Mouse (Mus musculus) heart, adult 2 months (tissue): ENCODE measurements at regions not wholly inside any gene's neighbourhood (a gene's known extent, or its start where the extent isn't known, plus 50 kb on each side); places are given as distances from the start of the nearest gene placed in this dataset.

ENCODE experiments used
- DNase-seq, 2 experiments: peaks; one replicate each; pipeline ENCODE4 v3.0.0; 2021
- H3K27ac ChIP-seq: fragments of 200-600 bp; 2 replicates; pipeline ENCODE4 v1.8.1; 2022
- H3K27me3 ChIP-seq: fragments of 200-500 bp; 2 replicates; pipeline ENCODE4 v1.6.1; 2012; ENCODE audit warnings: mild to moderate bottlenecking, low read length, inconsistent platforms, mixed read lengths; ENCODE audit not compliant: control insufficient read depth, insufficient read depth
- H3K36me3 ChIP-seq: fragments of 200-500 bp; 2 replicates; pipeline ENCODE4 v1.6.1; 2012; ENCODE audit warnings: low read length, inconsistent platforms; ENCODE audit not compliant: control insufficient read depth, insufficient read depth
- H3K4me1 ChIP-seq: fragments of 200-500 bp; 2 replicates; pipeline ENCODE4 v1.6.1; 2011; ENCODE audit warnings: low read length; ENCODE audit not compliant: control insufficient read depth, insufficient read depth
- H3K4me3 ChIP-seq: fragments of 200-600 bp; 2 replicates; pipeline ENCODE4 v1.8.1; 2022
- H3K79me2 ChIP-seq: fragments of 200-500 bp; replicated peaks from 2 replicates; pipeline ENCODE4 v1.6.1; 2012; ENCODE audit warnings: mild to moderate bottlenecking, inconsistent platforms, low read length, moderate library complexity, mixed read lengths; ENCODE audit not compliant: control insufficient read depth, insufficient read depth
- H3K9ac ChIP-seq: fragments of 200-500 bp; 2 replicates; pipeline ENCODE4 v1.6.1; 2012; ENCODE audit warnings: low read depth, mild to moderate bottlenecking, control low read depth, inconsistent platforms, low read length, mixed read lengths
- CTCF ChIP-seq: fragments of 200-600 bp; IDR thresholded peaks from 2 replicates; pipeline ENCODE4 v1.8.1; 2022; ENCODE audit warnings: antibody characterized with exemption, mild to moderate bottlenecking, moderate library complexity
- EP300 ChIP-seq: fragments of 200-500 bp; IDR thresholded peaks from 2 replicates; pipeline ENCODE4 v1.6.1; 2011; ENCODE audit warnings: low read depth, low read length, control low read depth; ENCODE audit not compliant: insufficient read depth
- POLR2A ChIP-seq: fragments of 200-500 bp; IDR thresholded peaks from 2 replicates; pipeline ENCODE4 v1.6.1; 2011; ENCODE audit warnings: mild to moderate bottlenecking, low read depth, low read length, control low read depth; ENCODE audit not compliant: insufficient read depth
- WGBS: fragments of 180-500 bp; shearing (Covaris S2); methylation state at CpG from one replicate; pipeline ENCODE4 v1.1.7; 2018; 5-methylcytosine and 5-hydroxymethylcytosine counted together
- intact Hi-C: fragments of 180-260 bp; cut with DNase I; formaldehyde crosslinking; loops from one replicate; pipeline ENCODE4 v1.15.1; 2025

- intact Hi-C loops, result no loop called here
- no peaks in the 10 kb centered on the region for H3K4me1 ChIP-seq
- DNase-seq, result no peak
- H3K9ac ChIP-seq, result no peak overlapping the region
- TF ChIP-seq CTCF (no peak), POLR2A (no peak), EP300 (no peak)
- H3K27me3 ChIP-seq, result no peaks in the 10 kb centered on the region
- WGBS, result 31% methylated on average over 7 of the region's 7 CpGs
- no peaks in the 10 kb centered on the region for H3K79me2 ChIP-seq
- H3K27ac ChIP-seq, result no peak overlapping the region
- no peak overlapping the region for H3K4me3 ChIP-seq
- H3K36me3 ChIP-seq, result no peaks in the 10 kb centered on the region
These were observed 125.2 kb downstream of the 4930564D02Rik start for GRCm38 (mm10) chr3:105191830-105192229.

GRCm38 (mm10) chr3:105200735-105201134, 134.1 kb downstream of the 4930564D02Rik start:
- no peaks in the 10 kb centered on the region for H3K4me1 ChIP-seq
- no peaks in the 10 kb centered on the region for H3K27me3 ChIP-seq
- DNase-seq, result no peak
- H3K36me3 ChIP-seq, result no peaks in the 10 kb centered on the region
- no peak overlapping the region for H3K4me3 ChIP-seq
- intact Hi-C loops, result no loop called here
- WGBS, result 63% methylated on average over 3 of the region's 3 CpGs
- no peaks in the 10 kb centered on the region for H3K79me2 ChIP-seq
- no peak overlapping the region for H3K9ac ChIP-seq
- TF ChIP-seq POLR2A (no peak), EP300 (no peak)
- no peak overlapping the region for H3K27ac ChIP-seq

- Histone ChIP-seq H3K4me3 (no peak overlapping the region), H3K36me3 (no peaks in the 10 kb centered on the region), H3K4me1 (no peaks in the 10 kb centered on the region), H3K79me2 (no peaks in the 10 kb centered on the region), H3K27me3 (no peaks in the 10 kb centered on the region), H3K27ac (no peak overlapping the region), H3K9ac (no peak overlapping the region)
- no peak for DNase-seq
- no peak for TF ChIP-seq POLR2A
- TF ChIP-seq CTCF, result no peak
- no peak for TF ChIP-seq EP300
- intact Hi-C loops, result no loop called here
- 61% methylated on average over 5 of the region's 5 CpGs for WGBS
These were observed 142.5 kb downstream of the 4930564D02Rik start for GRCm38 (mm10) chr3:105209164-105209563.

GRCm38 (mm10) chr3:105211023-105211422, 144.4 kb downstream of the 4930564D02Rik start:
- Histone ChIP-seq H3K9ac (no peak overlapping the region), H3K36me3 (no peaks in the 10 kb centered on the region), H3K27me3 (no peaks in the 10 kb centered on the region), H3K4me1 (no peaks in the 10 kb centered on the region), H3K27ac (no peak overlapping the region), H3K4me3 (no peak overlapping the region), H3K79me2 (no peaks in the 10 kb centered on the region)
- TF ChIP-seq CTCF (no peak), EP300 (no peak), POLR2A (no peak)
- intact Hi-C loops, result no loop called here
- WGBS, result 71% methylated on average over 1 of the region's 1 CpGs
- no peak for DNase-seq

GRCm38 (mm10) chr3:105211726-105212125, 145.1 kb downstream of the 4930564D02Rik start:
- no peaks in the 10 kb centered on the region for H3K4me1 ChIP-seq
- no peak for TF ChIP-seq EP300
- TF ChIP-seq CTCF, result no peak
- TF ChIP-seq POLR2A, result no peak
- DNase-seq, result no peak
- H3K27ac ChIP-seq, result no peak overlapping the region
- intact Hi-C loops, result no loop called here
- no peak overlapping the region for H3K9ac ChIP-seq
- H3K4me3 ChIP-seq, result no peak overlapping the region
- H3K27me3 ChIP-seq, result no peaks in the 10 kb centered on the region
- no peaks in the 10 kb centered on the region for H3K36me3 ChIP-seq
- 55% methylated on average over 3 of the region's 3 CpGs for WGBS
- H3K79me2 ChIP-seq, result no peaks in the 10 kb centered on the region

GRCm38 (mm10) chr3:105214867-105215266, 148.2 kb downstream of the 4930564D02Rik start:
- no peaks in the 10 kb centered on the region for H3K79me2 ChIP-seq
- no peak overlapping the region for H3K27ac ChIP-seq
- no peaks in the 10 kb centered on the region for H3K36me3 ChIP-seq
- H3K9ac ChIP-seq, result no peak overlapping the region
- H3K4me3 ChIP-seq, result no peak overlapping the region
- TF ChIP-seq CTCF (no peak), EP300 (no peak), POLR2A (no peak)
- DNase-seq, result no peak
- 51% methylated on average over 4 of the region's 4 CpGs for WGBS
- no peaks in the 10 kb centered on the region for H3K4me1 ChIP-seq
- intact Hi-C loops, result no loop called here
- H3K27me3 ChIP-seq, result no peaks in the 10 kb centered on the region
